Mouse (Mus musculus) liver, embryonic 14.5 days (tissue): ENCODE data around the gene Abca6. TPM values are rescaled to one million over a fixed set of nuclear protein-coding genes. Genes with fewer than 3 reads are reported as not detected.

ENCODE experiments used
- ATAC-seq: fragments of 200-750 bp; cut with Nextera tagmentation; 2 replicates; pipeline ENCODE4 v1.8.0; 2017; ENCODE audit warnings: moderate number of reproducible peaks, mild to moderate bottlenecking, moderate library complexity; ENCODE audit not compliant: insufficient read depth
- DNase-seq, 3 experiments: peaks; one replicate each; pipeline ENCODE4 v3.0.0-alpha.2; 2012 to 2013; ENCODE audit warnings: low read depth in 3 of 3, low spot score in 3 of 3
- H3K27ac ChIP-seq: fragments of 300-500 bp; sonication (generic); 2 replicates; pipeline ENCODE4 v1.5.1; 2014; ENCODE audit warnings: moderate library complexity, mild to moderate bottlenecking, control low read depth, inconsistent platforms
- H3K27me3 ChIP-seq: fragments of 300-500 bp; sonication (generic); 2 replicates; pipeline ENCODE4 v1.6.1; 2014; ENCODE audit warnings: mild to moderate bottlenecking, low read length, moderate library complexity; ENCODE audit not compliant: control insufficient read depth, insufficient read depth
- H3K36me3 ChIP-seq: fragments of 300-500 bp; sonication (generic); replicated peaks from 2 replicates; pipeline ENCODE4 v1.6.1; 2014; ENCODE audit warnings: low read depth; ENCODE audit not compliant: control insufficient read depth, insufficient read depth
- H3K4me1 ChIP-seq, 2 experiments: fragments of 200-500 bp in 1 of 2; fragments of 300-500 bp in 1 of 2; sonication (generic) in 1 of 2; replicated peaks; 2 replicates each; pipeline ENCODE4 v1.6.1; 2012 to 2014; ENCODE audit warnings: antibody characterized with exemption in 1 of 2, inconsistent platforms in 1 of 2, low read length in 1 of 2; ENCODE audit not compliant: control insufficient read depth in 2 of 2, insufficient read depth in 2 of 2
- H3K4me2 ChIP-seq: fragments of 300-500 bp; sonication (generic); 2 replicates; pipeline ENCODE4 v1.6.1; 2014; ENCODE audit warnings: low read depth, mild to moderate bottlenecking, control low read depth, moderate library complexity
- H3K4me3 ChIP-seq, 2 experiments: fragments of 200-500 bp in 1 of 2; fragments of 300-500 bp in 1 of 2; sonication (generic) in 1 of 2; 2 replicates each; pipeline ENCODE4 v1.5.1; 2012 to 2014; ENCODE audit warnings: low read depth in 2 of 2, low read length in 2 of 2, mild to moderate bottlenecking in 2 of 2, control low read depth in 1 of 2, inconsistent platforms in 1 of 2, moderate library complexity in 1 of 2; ENCODE audit not compliant: insufficient read depth in 1 of 2
- H3K9ac ChIP-seq: fragments of 300-500 bp; sonication (generic); replicated peaks from 2 replicates; pipeline ENCODE4 v1.6.1; 2014; ENCODE audit warnings: mild to moderate bottlenecking, control low read depth, moderate library complexity
- H3K9me3 ChIP-seq: fragments of 300-500 bp; sonication (generic); 2 replicates; pipeline ENCODE4 v1.6.1; 2016; ENCODE audit warnings: low read length, mixed read lengths; ENCODE audit not compliant: control insufficient read depth
- CTCF ChIP-seq: IDR thresholded peaks from 2 replicates; pipeline ENCODE4 v1.5.1; 2016; ENCODE audit warnings: antibody characterized with exemption, low read depth, control low read depth
- EP300 ChIP-seq: IDR thresholded peaks from 2 replicates; pipeline ENCODE4 v1.6.1; 2016; ENCODE audit warnings: antibody characterized with exemption, low read depth
- WGBS: fragments of 180-500 bp; shearing (Covaris S2); extraction: QIAGEN DNeasy Blood & Tissue Kit; methylation state at CpG from one replicate; pipeline ENCODE4 v1.1.7; 2014; ENCODE audit not compliant: insufficient replicate concordance; 5-methylcytosine and 5-hydroxymethylcytosine counted together
- polyA plus RNA-seq, 2 experiments: library from polyadenylated mRNA; depleted of rRNA in 1 of 2; stranded (reverse) in 1 of 2; unstranded in 1 of 2; fragments of >200 nt; fragmentation: Nextera tagmentation in 1 of 2; extraction: Ambion mirVana in 1 of 2; gene quantifications; 2 replicates each; pipeline versions ENCODE4 v1.2.1 to v1.2.3; 2012 to 2014

Gene Abca6
- polyA plus RNA-seq, 2 experiments: 2.5 to 4.2 TPM

DNA sequence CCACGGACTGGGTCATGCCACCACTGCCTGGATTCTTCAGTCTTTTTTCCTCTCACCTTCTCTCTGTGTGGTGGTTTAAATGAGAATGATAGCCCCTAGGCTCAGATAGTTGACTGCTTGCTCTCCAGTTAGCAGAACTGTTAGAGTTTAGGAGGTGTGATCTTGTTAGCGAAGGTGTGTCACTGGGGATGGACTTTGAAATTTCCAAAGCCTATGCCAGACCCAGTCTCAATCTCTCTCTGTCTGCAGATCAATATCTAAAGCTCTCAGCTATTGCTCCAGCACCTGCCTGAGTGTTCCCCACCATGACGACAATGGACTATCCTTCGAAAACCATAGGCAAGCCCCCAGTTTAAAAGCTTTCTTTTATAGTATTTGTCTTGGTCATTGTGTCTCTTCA is 5.5 kb upstream of the Abca6 start:
- Histone ChIP-seq H3K4me3 (no peak overlapping the region), H3K9me3 (no peaks in the 10 kb centered on the region), H3K27ac (no peak overlapping the region), H3K4me1 (no peaks in the 10 kb centered on the region; a peak in 1 of 4 replicates), H3K27me3 (no peaks in the 10 kb centered on the region), H3K9ac (no peak overlapping the region), H3K4me2 (no peak overlapping the region), H3K36me3 (no peaks in the 10 kb centered on the region)
- 62% methylated on average over 4 of the region's 4 CpGs for WGBS
- DNase-seq: no peak
- ATAC-seq: no peak
- TF ChIP-seq EP300 (no peak), CTCF (no peak)

DNA sequence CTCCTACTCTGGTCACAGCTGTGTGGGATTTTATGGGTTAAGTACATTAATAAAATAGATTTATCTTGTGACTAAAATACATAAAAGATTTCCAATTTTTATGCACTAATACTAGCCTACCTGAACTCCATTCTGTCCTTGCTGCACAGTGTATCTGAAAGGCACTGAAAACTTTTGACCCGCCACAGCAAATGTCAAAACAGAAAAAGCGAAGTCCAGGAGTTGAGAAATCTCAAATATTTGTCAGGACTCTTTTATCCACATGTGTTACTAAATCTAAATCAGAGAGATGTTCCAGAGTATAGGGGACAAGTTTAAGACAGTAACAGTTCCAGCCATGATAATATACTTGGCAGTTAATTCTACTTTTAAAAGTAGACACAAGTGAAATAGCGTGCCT is 680 bp upstream of the Abca6 start:
- Histone ChIP-seq H3K4me2 (no peak overlapping the region), H3K36me3 (no peaks in the 10 kb centered on the region), H3K9me3 (no peaks in the 10 kb centered on the region), H3K9ac (no peak overlapping the region), H3K4me1 (no peaks in the 10 kb centered on the region; a peak in 1 of 4 replicates), H3K27ac (no peak overlapping the region), H3K27me3 (no peaks in the 10 kb centered on the region), H3K4me3 (no peak overlapping the region)
- TF ChIP-seq CTCF: no peak
- no peak for TF ChIP-seq EP300
- 42% methylated on average over 3 of the region's 3 CpGs for WGBS
- ATAC-seq: peak; percentile 45; the same call in 1 of the 2 replicates
- DNase-seq: peak in 2 of 3 experiments; percentile 12 to 13

DNA sequence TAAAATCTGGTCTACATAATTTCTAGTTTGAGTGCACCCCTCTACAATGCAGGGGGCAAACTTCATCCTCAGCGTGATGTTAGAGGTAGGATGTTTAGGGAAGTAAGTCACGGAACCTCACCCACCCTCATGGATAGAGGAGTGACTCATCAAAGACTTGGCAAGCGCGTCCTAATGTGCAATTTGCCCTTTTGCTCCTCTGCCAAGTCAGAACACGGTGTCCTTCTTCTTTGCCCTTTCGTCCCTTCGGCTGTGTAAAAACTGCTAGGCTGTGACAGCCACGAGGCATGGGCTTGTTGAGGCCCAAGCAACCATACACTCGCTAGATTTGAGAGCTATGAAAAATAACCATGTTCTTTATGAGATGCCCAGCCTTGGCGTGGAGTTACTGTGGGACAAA is 6.8 kb downstream of the Abca6 start:
- Histone ChIP-seq H3K27ac (no peak overlapping the region), H3K36me3 (no peaks in the 10 kb centered on the region), H3K4me1 (no peaks in the 10 kb centered on the region), H3K4me3 (no peak overlapping the region), H3K27me3 (no peaks in the 10 kb centered on the region), H3K9me3 (no peaks in the 10 kb centered on the region), H3K4me2 (no peak overlapping the region), H3K9ac (no peak overlapping the region)
- ATAC-seq: no peak
- no peak for DNase-seq
- WGBS: 66% methylated on average over 10 of the region's 10 CpGs
- TF ChIP-seq EP300 (no peak), CTCF (no peak)

DNA sequence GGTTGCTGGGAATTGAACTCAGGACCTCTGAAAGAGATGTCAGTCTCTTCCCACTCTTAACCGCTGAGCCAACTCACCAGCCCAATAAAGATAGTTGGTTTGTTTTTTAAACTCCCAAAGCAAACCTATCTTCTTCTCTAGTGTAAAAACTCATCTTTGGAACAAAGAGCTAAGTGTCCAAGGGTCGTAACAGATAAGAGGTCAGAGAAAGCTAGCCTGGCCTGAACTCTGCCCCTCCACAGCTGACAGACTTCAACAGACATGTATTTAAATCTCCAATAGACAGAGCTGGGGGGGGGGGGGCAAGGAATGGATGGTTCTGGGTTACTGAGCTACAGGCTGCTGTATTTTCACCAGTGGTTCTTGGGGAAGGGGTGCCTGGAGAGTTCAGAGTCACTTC is 14.1 kb downstream of the Abca6 start:
- H3K36me3 ChIP-seq: no peaks in the 10 kb centered on the region
- no peak overlapping the region for H3K4me2 ChIP-seq
- H3K9ac ChIP-seq: no peak overlapping the region
- TF ChIP-seq CTCF (no peak), EP300 (no peak)
- H3K27ac ChIP-seq: no peak overlapping the region
- no peaks in the 10 kb centered on the region for H3K9me3 ChIP-seq
- H3K27me3 ChIP-seq: no peaks in the 10 kb centered on the region
- H3K4me3 ChIP-seq: no peak overlapping the region
- WGBS: 46% methylated on average over 2 of the region's 2 CpGs
- no peaks in the 10 kb centered on the region for H3K4me1 ChIP-seq
- ATAC-seq (no peak), DNase-seq (peak in 1 of 3 experiments; percentile 10)

- no peak overlapping the region for H3K27ac ChIP-seq
- DNase-seq (no peak), ATAC-seq (no peak)
- H3K4me2 ChIP-seq: no peak overlapping the region
- H3K36me3 ChIP-seq: no peaks in the 10 kb centered on the region
- H3K4me3 ChIP-seq: no peak overlapping the region
- no peaks in the 10 kb centered on the region for H3K4me1 ChIP-seq
- TF ChIP-seq EP300: no peak
- H3K27me3 ChIP-seq: no peaks in the 10 kb centered on the region
- no peak overlapping the region for H3K9ac ChIP-seq
- H3K9me3 ChIP-seq: no peaks in the 10 kb centered on the region
Measured at GRCm38 (mm10) chr11:110232975-110233374, 18.6 kb downstream of the Abca6 start.

- no peaks in the 10 kb centered on the region for H3K4me1 ChIP-seq
- no peaks in the 10 kb centered on the region for H3K36me3 ChIP-seq
- H3K27ac ChIP-seq: no peak overlapping the region
- H3K9ac ChIP-seq: no peak overlapping the region
- TF ChIP-seq CTCF: no peak
- TF ChIP-seq EP300: no peak
- no peak overlapping the region for H3K4me3 ChIP-seq
- no peak for DNase-seq
- no peaks in the 10 kb centered on the region for H3K27me3 ChIP-seq
- H3K4me2 ChIP-seq: no peak overlapping the region
- H3K9me3 ChIP-seq: no peaks in the 10 kb centered on the region
- ATAC-seq: no peak
Measured at GRCm38 (mm10) chr11:110217118-110217517, 34.5 kb downstream of the Abca6 start.
